10 mouse cellular contexts compared by ENCODE assay signal in genomic region chr19:26814629-26815028, GRCm38 (mm10).
DNase-seq lines count a peak whose midpoint lies in the region; ATAC-seq lines count a peak whose summit lies in the region.
"Had no signal": no experiment of that assay in that cellular context is flagged by ENCODE, and none has a peak within 500 bp of the region (broad histone marks: within the 10 kb centered on the region; RNA-seq: fewer than 3 reads in every experiment).

No protein-coding gene starts in this region.

- H3K27me3 ChIP-seq in heart, embryonic 15.5 days, result no peaks in the 10 kb centered on the region
- no peaks in the 10 kb centered on the region for H3K27me3 ChIP-seq in heart, embryonic 11.5 days (ENCODE audit: control insufficient read depth, insufficient read depth, low read length)
- H3K27me3 ChIP-seq in midbrain, embryonic 10.5 days (ENCODE audit: low read depth, poor library complexity, severe bottlenecking), result no peaks in the 10 kb centered on the region
- H3K27me3 ChIP-seq in midbrain, embryonic 16.5 days (ENCODE audit: control insufficient read depth, insufficient read depth, low read depth, low read length), result no peaks in the 10 kb centered on the region
- H3K27me3 ChIP-seq in limb, embryonic 10.5 days (ENCODE audit: low read depth, poor library complexity, severe bottlenecking), result no peaks in the 10 kb centered on the region

- ATAC-seq in heart, embryonic 15.5 days (replicated peaks; ENCODE audit: insufficient number of reproducible peaks, insufficient read depth, low FRiP score, low read depth), result 0 out of 2 replicates have a peak, but pooled peaks have one; percentile 22
- no peak for ATAC-seq in heart, embryonic 11.5 days (replicated peaks; ENCODE audit: insufficient number of reproducible peaks, low FRiP score, low TSS enrichment)
- ATAC-seq in midbrain, embryonic 16.5 days, result no peak

- no peaks in the 10 kb centered on the region for H3K9me3 ChIP-seq in heart, embryonic 15.5 days (replicated peaks)
- peaks cover 4% of the 10 kb centered on the region; the same call in 1 of the 2 replicates for H3K9me3 ChIP-seq in heart, embryonic 11.5 days (replicated peaks; ENCODE audit: control insufficient read depth, low read length)
- H3K9me3 ChIP-seq in midbrain, embryonic 10.5 days (replicated peaks), result peaks cover 4% of the 10 kb centered on the region; the same call in 1 of the 2 replicates
- no peaks in the 10 kb centered on the region for H3K9me3 ChIP-seq in midbrain, embryonic 16.5 days (replicated peaks; ENCODE audit: control insufficient read depth, low read length, poor library complexity, severe bottlenecking)
- H3K9me3 ChIP-seq in limb, embryonic 10.5 days (replicated peaks), result no peaks in the 10 kb centered on the region

- no peak overlapping the region for H3K9ac ChIP-seq in heart, embryonic 15.5 days
- H3K9ac ChIP-seq in heart, embryonic 11.5 days (ENCODE audit: low read depth, low read length), result no peak overlapping the region
- H3K9ac ChIP-seq in midbrain, embryonic 16.5 days (ENCODE audit: low read depth, low read length), result no peak overlapping the region

- no peak overlapping the region for H3K27ac ChIP-seq in heart, embryonic 15.5 days
- no peak overlapping the region for H3K27ac ChIP-seq in heart, embryonic 11.5 days (ENCODE audit: low read depth, low read length)
- peak overlapping the region; percentile 68 for H3K27ac ChIP-seq in midbrain, embryonic 10.5 days (replicated peaks)
- H3K27ac ChIP-seq in midbrain, embryonic 16.5 days (ENCODE audit: low read length), result no peak overlapping the region
- H3K27ac ChIP-seq in limb, embryonic 10.5 days, result no peak overlapping the region

- H3K4me3 ChIP-seq in heart, embryonic 15.5 days, result no peak overlapping the region
- H3K4me3 ChIP-seq in heart, embryonic 11.5 days (ENCODE audit: low read depth, low read length), result no peak overlapping the region
- no peak overlapping the region for H3K4me3 ChIP-seq in midbrain, embryonic 10.5 days
- H3K4me3 ChIP-seq in midbrain, embryonic 16.5 days (ENCODE audit: low read depth, low read length), result no peak overlapping the region
- H3K4me3 ChIP-seq in limb, embryonic 10.5 days, result no peak overlapping the region

- no peaks in the 10 kb centered on the region for H3K4me1 ChIP-seq in heart, embryonic 15.5 days (replicated peaks)
- no peaks in the 10 kb centered on the region for H3K4me1 ChIP-seq in heart, embryonic 11.5 days (ENCODE audit: control insufficient read depth, insufficient read depth, low read length)
- H3K4me1 ChIP-seq in midbrain, embryonic 10.5 days, result peaks cover 6% of the 10 kb centered on the region
- no peaks in the 10 kb centered on the region for H3K4me1 ChIP-seq in midbrain, embryonic 16.5 days (ENCODE audit: control insufficient read depth, insufficient read depth, low read length)
- peaks cover 6% of the 10 kb centered on the region for H3K4me1 ChIP-seq in limb, embryonic 10.5 days

- no peak overlapping the region for H3K4me2 ChIP-seq in heart, embryonic 15.5 days
- H3K4me2 ChIP-seq in heart, embryonic 11.5 days, result no peak overlapping the region
- H3K4me2 ChIP-seq in midbrain, embryonic 16.5 days (ENCODE audit: low read length), result no peak overlapping the region

- peak; percentile 43 for DNase-seq in midbrain, embryonic 10.5 days (ENCODE audit: low spot score)
- DNase-seq in embryo, embryonic 11.5 days (ENCODE audit: low read depth, low spot score), result peak; percentile 14
- peak; percentile 24 for DNase-seq in retina, postnatal 7 days (ENCODE audit: low read depth, low spot score)
- DNase-seq in natural killer cell, adult 2 months (ENCODE audit: low spot score in 2 of 2), result no peak
- no peak for DNase-seq in limb, embryonic 10.5 days (ENCODE audit: low spot score)
- DNase-seq: right cerebral cortex, postnatal 25 days; thymus, postnatal 14 days had no signal

- H3K36me3 ChIP-seq in heart, embryonic 15.5 days, result no peaks in the 10 kb centered on the region
- H3K36me3 ChIP-seq in heart, embryonic 11.5 days (ENCODE audit: control insufficient read depth, insufficient read depth, low read length), result no peaks in the 10 kb centered on the region
- no peaks in the 10 kb centered on the region for H3K36me3 ChIP-seq in midbrain, embryonic 10.5 days
- no peaks in the 10 kb centered on the region for H3K36me3 ChIP-seq in midbrain, embryonic 16.5 days (ENCODE audit: control insufficient read depth, insufficient read depth, low read length)
- no peaks in the 10 kb centered on the region for H3K36me3 ChIP-seq in limb, embryonic 10.5 days

- WGBS in heart, embryonic 15.5 days, result 43% methylated on average over 4 of the region's 4 CpGs
- 33% methylated on average over 4 of the region's 4 CpGs for WGBS in heart, embryonic 11.5 days (ENCODE audit: insufficient replicate concordance)
- WGBS in midbrain, embryonic 10.5 days, result 31% methylated on average over 4 of the region's 4 CpGs
- 24% methylated on average over 4 of the region's 4 CpGs for WGBS in midbrain, embryonic 16.5 days
- WGBS in limb, embryonic 10.5 days, result 54% methylated on average over 4 of the region's 4 CpGs

Comparison
In these comparisons a context has a peak if more than half of its experiments do, and no peak if none do; other contexts are left out.
1. DNase-seq: peak in midbrain, embryonic 10.5 days (single experiment), embryo, embryonic 11.5 days (single experiment) and retina, postnatal 7 days (single experiment); none in natural killer cell, adult 2 months (0 of 2) and limb, embryonic 10.5 days (single experiment).